Mouse (Mus musculus) heart, embryonic 14.5 days (tissue): ENCODE results near the gene Apoe. TPM values are rescaled to one million over a fixed set of nuclear protein-coding genes. Genes with fewer than 3 reads are reported as not detected.

Experiments used
- ATAC-seq: fragments of 200-750 bp; cut with Nextera tagmentation; 2 replicates; pipeline ENCODE4 v1.8.0; 2017; ENCODE audit warnings: low read depth, moderate TSS enrichment; ENCODE audit not compliant: insufficient number of reproducible peaks, insufficient read depth, low FRiP score
- H3K27ac ChIP-seq, 2 experiments: fragments of 200-500 bp in 1 of 2; fragments of 300-500 bp in 1 of 2; sonication (generic) in 1 of 2; replicated peaks in 1 of 2; 2 replicates each; pipeline ENCODE4 v1.5.1; 2012 to 2014; ENCODE audit warnings: low read depth in 2 of 2, low read length in 2 of 2, control low read depth in 1 of 2, mild to moderate bottlenecking in 1 of 2, mixed read lengths in 1 of 2; ENCODE audit not compliant: control insufficient read depth in 1 of 2, insufficient read depth in 1 of 2
- H3K27me3 ChIP-seq: fragments of 300-500 bp; sonication (generic); 2 replicates; pipeline ENCODE4 v1.6.1; 2014; ENCODE audit warnings: mild to moderate bottlenecking, low read length, control low read depth; ENCODE audit not compliant: control insufficient read depth, insufficient read depth
- H3K36me3 ChIP-seq: fragments of 300-500 bp; sonication (generic); 2 replicates; pipeline ENCODE4 v1.6.1; 2014; ENCODE audit warnings: mild to moderate bottlenecking, control low read depth, low read length, mixed read lengths; ENCODE audit not compliant: control insufficient read depth, insufficient read depth
- H3K4me1 ChIP-seq, 2 experiments: fragments of 200-500 bp in 1 of 2; fragments of 300-500 bp in 1 of 2; sonication (generic) in 1 of 2; 2 replicates each; pipeline ENCODE4 v1.6.1; 2012 to 2014; ENCODE audit warnings: low read length in 2 of 2, control low read depth in 1 of 2, mixed read lengths in 1 of 2; ENCODE audit not compliant: control insufficient read depth in 2 of 2, insufficient read depth in 2 of 2
- H3K4me2 ChIP-seq: fragments of 300-500 bp; sonication (generic); 2 replicates; pipeline ENCODE4 v1.6.1; 2014; ENCODE audit warnings: mild to moderate bottlenecking, low read length
- H3K4me3 ChIP-seq, 2 experiments: fragments of 200-500 bp in 1 of 2; fragments of 300-500 bp in 1 of 2; sonication (generic) in 1 of 2; 2 replicates each; pipeline ENCODE4 v1.5.1; 2012 to 2014; ENCODE audit warnings: low read length in 2 of 2, mild to moderate bottlenecking in 2 of 2, control low read depth in 1 of 2, low read depth in 1 of 2, moderate library complexity in 1 of 2; ENCODE audit not compliant: control insufficient read depth in 1 of 2, insufficient read depth in 1 of 2
- H3K9ac ChIP-seq: fragments of 300-500 bp; sonication (generic); 2 replicates; pipeline ENCODE4 v1.6.1; 2014; ENCODE audit warnings: mild to moderate bottlenecking, low read length
- H3K9me3 ChIP-seq: fragments of 300-500 bp; sonication (generic); 2 replicates; pipeline ENCODE4 v1.6.1; 2016; ENCODE audit warnings: low read length, control low read depth; ENCODE audit not compliant: control insufficient read depth
- WGBS: fragments of 180-500 bp; shearing (Covaris S2); extraction: QIAGEN DNeasy Blood & Tissue Kit; methylation state at CpG from one replicate; pipeline ENCODE4 v1.1.7; 2014; 5-methylcytosine and 5-hydroxymethylcytosine counted together
- polyA plus RNA-seq: library from polyadenylated mRNA; unstranded; fragments of >200 nt; fragmentation: Nextera tagmentation; extraction: Ambion mirVana; gene quantifications from 2 replicates; pipeline ENCODE4 v1.2.1, GENCODE M21; 2014

The Apoe gene
- polyA plus RNA-seq, 1 experiment from 2014 or later, result 695 TPM

GRCm38 (mm10) chr7:19704475-19704874, 5.5 kb upstream of the Apoe start:
- no peak overlapping the region for H3K9ac ChIP-seq
- H3K4me3 ChIP-seq, result no peak overlapping the region
- ATAC-seq, result no peak
- H3K4me1 ChIP-seq, result peaks cover 6 to 17% of the 10 kb centered on the region in 2 experiments
- no peak overlapping the region for H3K4me2 ChIP-seq
- WGBS, result 89% methylated on average over 4 of the region's 4 CpGs
- no peaks in the 10 kb centered on the region for H3K27me3 ChIP-seq
- H3K36me3 ChIP-seq, result peaks cover 69% of the 10 kb centered on the region
- no peaks in the 10 kb centered on the region for H3K9me3 ChIP-seq
- H3K27ac ChIP-seq, result no peak overlapping the region

DNA sequence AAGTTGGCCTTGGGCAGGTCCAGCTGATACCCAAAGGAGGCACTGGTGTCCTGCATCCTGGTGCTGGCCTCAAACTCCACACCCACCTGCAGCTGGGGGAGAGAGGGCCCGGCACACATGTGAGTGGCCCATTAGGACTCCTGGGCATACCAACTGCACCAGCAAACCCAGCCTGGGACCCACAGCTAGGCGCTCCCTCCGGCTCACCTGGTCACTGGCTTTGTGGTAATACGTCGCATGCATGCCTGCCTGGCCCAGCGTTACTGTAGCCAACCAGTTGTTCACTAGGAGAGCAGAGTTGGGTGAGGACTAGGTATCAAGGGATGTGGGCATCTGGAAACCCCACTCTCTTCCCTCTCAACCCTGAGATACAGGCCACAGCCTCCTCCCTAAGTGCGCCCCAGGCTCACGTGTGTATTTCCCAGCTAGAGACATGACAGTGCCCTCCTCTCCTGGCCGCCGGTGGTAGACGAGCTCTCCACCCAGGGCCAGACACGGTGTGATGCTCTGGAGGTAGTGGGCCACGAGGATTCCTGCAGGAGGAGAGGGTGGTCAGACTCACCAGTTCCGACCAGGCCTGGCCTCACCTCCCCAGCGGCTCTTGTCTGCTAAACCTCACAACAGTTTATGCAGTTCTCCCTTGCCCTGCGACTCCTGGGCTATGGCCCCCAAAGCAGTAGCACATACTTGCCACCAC, 4.0 kb upstream of the Apoe start:
- Histone ChIP-seq H3K4me3 (no peak overlapping the region), H3K27me3 (no peaks in the 10 kb centered on the region), H3K36me3 (peaks cover 55% of the 10 kb centered on the region), H3K9me3 (no peaks in the 10 kb centered on the region), H3K4me2 (no peak overlapping the region), H3K4me1 (peaks cover 18 to 31% of the 10 kb centered on the region in 2 experiments), H3K27ac (no peak overlapping the region), H3K9ac (no peak overlapping the region)
- 88% methylated on average over 16 of the region's 16 CpGs for WGBS
- no peak for ATAC-seq

- Histone ChIP-seq H3K9me3 (no peaks in the 10 kb centered on the region), H3K36me3 (peaks cover 46% of the 10 kb centered on the region), H3K27ac (peak overlapping the region; percentile 47 to 73; a peak in 3 of 4 replicates), H3K27me3 (no peaks in the 10 kb centered on the region), H3K4me2 (0 out of 2 replicates have a peak overlapping the region, but pooled peaks have one; percentile 17), H3K4me1 (peaks cover 19 to 33% of the 10 kb centered on the region in 2 experiments), H3K4me3 (no peak overlapping the region), H3K9ac (peak overlapping the region; percentile 21; the same call in 1 of the 2 replicates)
- 0 out of 2 replicates have a peak, but pooled peaks have one; percentile 46 for ATAC-seq
- WGBS, result 23% methylated on average over 22 of the region's 22 CpGs
Measured at GRCm38 (mm10) chr7:19701069-19701761, 2.2 kb upstream of the Apoe start.

GRCm38 (mm10) chr7:19700299-19701068, 1.5 kb upstream of the Apoe start:
- Histone ChIP-seq H3K36me3 (peaks cover 44% of the 10 kb centered on the region), H3K9me3 (no peaks in the 10 kb centered on the region), H3K9ac (peak overlapping the region; percentile 21; the same call in 1 of the 2 replicates), H3K27me3 (no peaks in the 10 kb centered on the region), H3K4me1 (peaks cover 19 to 33% of the 10 kb centered on the region in 2 experiments), H3K4me3 (no peak overlapping the region), H3K4me2 (0 out of 2 replicates have a peak overlapping the region, but pooled peaks have one; percentile 17), H3K27ac (peak overlapping the region; percentile 47 to 73; a peak in 3 of 4 replicates)
- 57% methylated on average over 12 of the region's 12 CpGs for WGBS
- no peak for ATAC-seq

DNA sequence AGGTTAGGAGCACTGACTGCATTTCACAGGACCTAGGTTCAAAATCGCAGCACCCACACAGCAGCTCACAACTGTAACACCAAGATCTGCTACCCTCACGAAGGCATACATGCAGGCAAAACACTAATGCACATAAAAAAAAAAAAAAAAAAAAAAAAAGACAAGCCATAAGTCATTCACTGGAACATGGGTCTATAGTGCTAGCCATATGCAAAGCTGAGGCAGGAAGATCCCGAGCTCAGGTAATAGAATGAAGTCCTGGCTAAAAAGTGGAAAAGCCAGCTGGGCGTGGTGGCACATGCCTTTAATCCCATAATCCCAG, 800 bp upstream of the Apoe start:
- Histone ChIP-seq H3K27me3 (no peaks in the 10 kb centered on the region), H3K9me3 (no peaks in the 10 kb centered on the region), H3K36me3 (peaks cover 37% of the 10 kb centered on the region), H3K4me3 (no peak overlapping the region), H3K27ac (peak overlapping the region in 1 of 2 experiments; percentile 41; a peak in 1 of 4 replicates), H3K9ac (peak overlapping the region; percentile 74; the same call in 1 of the 2 replicates), H3K4me2 (peak overlapping the region; percentile 79; the same call in 1 of the 2 replicates), H3K4me1 (peaks cover 24 to 39% of the 10 kb centered on the region in 2 experiments)
- no peak for ATAC-seq
- WGBS, result 75% methylated on average over 4 of the region's 4 CpGs

DNA sequence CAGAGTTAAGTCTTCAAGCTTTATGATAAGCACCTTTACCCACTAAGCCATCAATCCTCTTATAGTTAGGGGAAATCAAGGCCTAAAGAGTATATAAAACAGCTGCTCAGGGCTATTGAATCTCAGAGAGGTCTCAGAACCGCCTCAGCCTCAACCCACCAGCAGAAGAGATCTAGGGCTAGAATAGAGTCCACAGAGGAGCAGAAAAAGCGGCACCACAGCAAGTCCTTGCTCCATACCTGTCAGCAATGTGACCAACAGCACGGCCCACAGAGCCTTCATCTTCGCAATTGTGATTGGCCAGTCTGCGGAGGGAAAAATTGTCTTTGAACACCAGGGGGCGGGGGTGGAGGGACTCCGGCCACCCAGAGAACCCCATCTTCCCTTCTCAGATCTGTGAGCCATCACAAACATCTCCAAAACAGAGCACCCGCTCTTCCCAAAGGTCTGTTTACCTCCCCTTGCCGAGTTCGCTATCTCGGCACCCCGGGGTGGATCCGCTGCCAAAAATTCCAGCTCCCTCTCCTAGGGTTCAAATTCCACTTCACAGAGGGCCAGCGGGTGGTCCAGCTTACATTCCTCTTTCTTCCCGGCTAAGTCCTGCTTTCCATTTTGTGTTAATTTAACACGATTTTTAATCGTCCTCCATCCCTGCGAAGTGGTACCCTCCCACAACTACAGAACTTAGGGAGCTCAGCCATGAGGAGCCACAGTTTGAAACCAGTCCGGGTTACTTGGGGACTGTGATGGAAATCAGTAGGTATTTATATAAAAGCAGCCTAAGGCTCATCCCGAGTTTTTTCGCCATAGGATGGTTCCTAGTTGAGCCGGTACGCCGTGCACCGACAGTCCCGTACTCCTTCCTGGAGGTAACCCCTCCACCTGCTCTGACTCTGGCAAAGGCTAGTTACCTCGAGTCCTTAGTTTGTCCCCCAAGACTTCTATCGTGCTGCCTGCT, 760 bp downstream of the Apoe start:
- 1% methylated on average over 28 of the region's 28 CpGs for WGBS
- peaks cover 37 to 50% of the 10 kb centered on the region in 2 experiments for H3K4me1 ChIP-seq

More for the DNA sequence above, 760 bp downstream of the Apoe start:
- H3K27me3 ChIP-seq, result no peaks in the 10 kb centered on the region
- H3K9me3 ChIP-seq, result no peaks in the 10 kb centered on the region
- H3K27ac ChIP-seq, result peak overlapping the region; percentile 9 to 41
- H3K4me2 ChIP-seq, result peak overlapping the region; percentile 79
- ATAC-seq, result no peak
- H3K4me3 ChIP-seq, result peak overlapping the region; percentile 43 to 48
- H3K36me3 ChIP-seq, result peaks cover 26% of the 10 kb centered on the region
- peak overlapping the region; percentile 74 for H3K9ac ChIP-seq
